Comparison of ENCODE assay signal across 8 mouse cellular contexts in the genomic region with DNA sequence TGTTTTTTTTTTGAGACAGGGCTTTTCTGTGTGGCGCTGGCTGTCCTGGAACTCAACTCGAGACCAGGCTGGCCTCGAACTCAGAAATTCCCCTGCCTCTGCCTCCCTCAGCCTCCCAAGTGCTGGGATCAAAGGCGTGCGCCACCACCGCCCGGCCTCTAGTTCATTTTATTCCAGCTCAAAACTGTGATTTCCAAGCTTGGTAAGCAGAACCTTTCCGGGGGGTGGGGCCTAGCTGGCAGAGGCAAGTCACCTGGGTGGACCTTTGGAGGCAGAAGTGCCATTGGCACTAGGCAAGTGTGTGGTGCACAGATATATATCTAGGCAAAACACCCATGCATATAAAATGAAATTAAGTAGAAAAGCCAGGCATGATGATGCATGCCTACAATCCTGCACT. TPM values are rescaled to one million over a fixed set of nuclear protein-coding genes. Genes with fewer than 3 reads are reported as not detected.
DNase-seq lines count a peak whose midpoint lies in the region; ATAC-seq and TF ChIP-seq lines count a peak whose summit lies in the region.

No protein-coding gene starts in this region.

- H3K9ac ChIP-seq in forebrain, embryonic 12.5 days = no peak overlapping the region

- no peak overlapping the region for H3K4me3 ChIP-seq in forebrain, embryonic 12.5 days (replicated peaks)
- H3K4me3 ChIP-seq in small intestine, adult 2 months (ENCODE audit: low read depth, low read length) = no peak overlapping the region

- H3K9me3 ChIP-seq in forebrain, embryonic 12.5 days = no peaks in the 10 kb centered on the region

- DNase-seq in cerebellum, adult 8-10 months = peak; percentile 53
- peak; percentile 80 for DNase-seq in 3134 (ENCODE audit: extremely low read depth, insufficient read length, low spot score)
- DNase-seq in kidney, adult 9 months = peak; percentile 57
- no peak for DNase-seq in retina, embryonic 14.5 days (ENCODE audit: low spot score)

- peak; percentile 3; the same call in 1 of the 2 replicates for TF ChIP-seq CTCF in small intestine, adult 2 months (IDR thresholded peaks at IDR 0.05; ENCODE audit: extremely low read depth, insufficient read length, insufficient replicate concordance, low read depth, low read length)

- no peak for ATAC-seq in cerebellum, adult (ENCODE audit: insufficient number of reproducible peaks, low FRiP score, low TSS enrichment)
- peak; percentile 51; the same call in 1 of the 2 replicates for ATAC-seq in forebrain, embryonic 12.5 days (ENCODE audit: low FRiP score)
- no peak for ATAC-seq in erythroblast, adult 5-6 weeks (replicated peaks; ENCODE audit: low FRiP score, poor library complexity, severe bottlenecking)

- no peaks in the 10 kb centered on the region for H3K36me3 ChIP-seq in forebrain, embryonic 12.5 days (replicated peaks)
- no peaks in the 10 kb centered on the region for H3K36me3 ChIP-seq in small intestine, adult 2 months (ENCODE audit: control insufficient read depth, insufficient read depth, low read length)

- TF ChIP-seq POLR2A in small intestine, adult 2 months (IDR thresholded peaks at IDR 0.05; ENCODE audit: low read depth, low read length) = no peak

- H3K27me3 ChIP-seq in forebrain, embryonic 12.5 days = no peaks in the 10 kb centered on the region
- H3K27me3 ChIP-seq in small intestine, adult 2 months (ENCODE audit: control insufficient read depth, insufficient read depth, low read length) = no peaks in the 10 kb centered on the region

- H3K27ac ChIP-seq in forebrain, embryonic 12.5 days = peak overlapping the region; percentile 73
- H3K27ac ChIP-seq in small intestine, adult 2 months (ENCODE audit: insufficient read depth, low read depth, low read length) = peak overlapping the region; percentile 33; the same call in 1 of the 2 replicates

- peaks cover 45% of the 10 kb centered on the region for H3K4me1 ChIP-seq in forebrain, embryonic 12.5 days
- H3K4me1 ChIP-seq in small intestine, adult 2 months (ENCODE audit: control insufficient read depth, insufficient read depth, insufficient read length, low read length) = peaks cover 8% of the 10 kb centered on the region

- H3K4me2 ChIP-seq in forebrain, embryonic 12.5 days = no peak overlapping the region

- 45% methylated on average over 8 of the region's 8 CpGs for WGBS in forebrain, embryonic 12.5 days
- 32% methylated on average over 8 of the region's 8 CpGs for WGBS in small intestine, adult 2 months

RNA-seq across cellular contexts. Expression of a gene that starts 31.4 kb away (rescaled TPM):
- polyA plus RNA-seq in forebrain, embryonic 12.5 days (2016; fragmentation: Nextera tagmentation; extraction: Ambion mirVana) = not detected in 2 replicates
- polyA plus RNA-seq in small intestine, adult 2 months (2012; rRNA removed) = 31.4 and 88.8 TPM in 2 replicates
- not detected in 2 replicates for total RNA-seq in erythroblast, adult 5-6 weeks (2015; ENCODE audit: low replicate concordance)
- not detected in 2 replicates for total RNA-seq in erythroblast, adult 5-6 weeks (2017; ENCODE audit: low replicate concordance)

RNA-seq across cellular contexts. Expression of a gene that starts 43.4 kb away (rescaled TPM):
- not detected in 2 replicates for polyA plus RNA-seq in forebrain, embryonic 12.5 days (2016; fragmentation: Nextera tagmentation; extraction: Ambion mirVana)
- 41.6 and 153 TPM in 2 replicates for polyA plus RNA-seq in small intestine, adult 2 months (2012; rRNA removed)
- not detected in 2 replicates for total RNA-seq in erythroblast, adult 5-6 weeks (2015; ENCODE audit: low replicate concordance)
- 0.34 TPM in 1 of 2 replicates, not detected in the other for total RNA-seq in erythroblast, adult 5-6 weeks (2017; ENCODE audit: low replicate concordance)

Comparison
In these comparisons a context has a peak if more than half of its experiments do, and no peak if none do; other contexts are left out.
1. RNA of a gene that starts 31.4 kb away (polyA plus RNA-seq): 31.4 to 88.8 TPM in small intestine, adult 2 months; not detected in forebrain, embryonic 12.5 days; every median in the first group is over 10 times any median in the second.
2. RNA of a gene that starts 43.4 kb away (polyA plus RNA-seq): 41.6 to 153 TPM in small intestine, adult 2 months; not detected in forebrain, embryonic 12.5 days; every median in the first group is over 10 times any median in the second.